Mouse (Mus musculus) retina, postnatal 7 days (tissue): ENCODE measurements around the gene Sult3a1.
"Not testable (repeated sequence)": the region's sequence is repeated elsewhere in the genome, so short reads cannot be mapped to it uniquely, and the experiment has no call there.

Source experiments
- DNase-seq: peaks from one replicate; pipeline ENCODE4 v3.0.0-alpha.2; 2012; ENCODE audit warnings: low read depth, low spot score

The Sult3a1 gene

GRCm38 (mm10) chr10:33857421-33857820 is at the start of gene Sult3a1:
Sult3a1 (plus strand) TSS chr10:33857721.
- no peak for DNase-seq

GRCm38 (mm10) chr10:33811807-33812206 is 45.7 kb upstream of the Sult3a1 start:
- DNase-seq = no peak

GRCm38 (mm10) chr10:33814266-33814665 is 43.3 kb upstream of the Sult3a1 start:
- no peak for DNase-seq

GRCm38 (mm10) chr10:33816923-33817322 is 40.6 kb upstream of the Sult3a1 start:
- DNase-seq = no peak

DNA sequence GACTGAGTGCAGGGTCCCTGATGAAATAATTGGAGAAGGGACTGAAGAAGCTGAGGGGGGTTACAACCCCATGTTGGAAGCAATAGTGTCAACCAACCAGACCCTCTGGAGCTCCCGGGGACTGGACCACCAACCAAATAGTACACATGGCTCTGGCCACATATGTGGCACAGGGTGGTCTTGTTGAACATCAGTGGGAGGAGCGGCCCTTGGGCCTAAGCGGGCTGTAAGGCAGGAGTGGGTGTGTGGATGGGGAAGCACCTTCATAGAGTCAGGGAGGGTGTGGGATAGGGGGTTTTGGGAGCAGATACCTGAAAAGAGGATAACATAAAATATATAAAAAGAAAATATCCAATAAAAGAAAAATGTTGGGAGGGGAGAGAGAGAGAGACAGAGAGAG is 36.6 kb upstream of the Sult3a1 start:
- no peak for DNase-seq

DNA sequence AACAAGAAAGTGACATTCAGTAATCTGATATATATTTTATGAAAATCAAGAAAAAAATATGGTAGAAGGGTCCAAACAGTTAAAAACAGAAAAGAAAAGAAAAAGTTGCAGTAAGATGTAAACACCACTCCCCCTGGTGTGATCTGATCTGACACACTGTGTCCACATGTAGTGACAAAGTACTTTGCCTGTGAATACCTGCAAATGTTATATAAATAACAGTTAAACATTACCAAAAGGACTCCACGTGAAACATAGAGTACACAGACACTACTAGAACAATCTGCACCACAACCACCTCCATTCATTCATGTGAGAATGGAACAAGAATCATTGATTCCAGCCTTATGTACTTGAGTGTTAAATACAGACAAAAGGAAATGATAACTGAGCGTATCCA is 8.5 kb downstream of the Sult3a1 start:
- no peak for DNase-seq

GRCm38 (mm10) chr10:33870441-33870840 is 12.9 kb downstream of the Sult3a1 start:
- DNase-seq = no peak

- DNase-seq = no peak
Observed at GRCm38 (mm10) chr10:33872672-33873398, 15.3 kb downstream of the Sult3a1 start.

DNA sequence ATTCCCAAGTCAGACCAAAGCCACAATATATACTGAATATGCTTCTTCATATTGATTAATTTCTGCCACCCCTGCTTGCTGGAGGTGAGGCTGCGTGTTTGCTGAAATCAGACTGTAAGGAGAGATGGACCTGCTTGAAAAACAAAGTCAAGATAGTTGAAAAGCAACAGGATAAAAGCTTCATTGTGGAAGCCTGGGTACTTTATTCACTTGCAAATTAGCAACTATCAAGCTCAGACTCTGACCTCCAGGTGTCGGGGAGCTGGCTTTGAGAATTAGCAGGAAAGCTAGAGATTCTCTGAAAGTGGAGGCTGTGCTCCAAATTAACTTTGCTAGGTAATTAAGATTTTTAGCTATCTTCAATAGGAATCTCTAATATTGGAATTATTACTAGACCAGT is 24.9 kb downstream of the Sult3a1 start:
- not testable (repeated sequence) for DNase-seq

DNA sequence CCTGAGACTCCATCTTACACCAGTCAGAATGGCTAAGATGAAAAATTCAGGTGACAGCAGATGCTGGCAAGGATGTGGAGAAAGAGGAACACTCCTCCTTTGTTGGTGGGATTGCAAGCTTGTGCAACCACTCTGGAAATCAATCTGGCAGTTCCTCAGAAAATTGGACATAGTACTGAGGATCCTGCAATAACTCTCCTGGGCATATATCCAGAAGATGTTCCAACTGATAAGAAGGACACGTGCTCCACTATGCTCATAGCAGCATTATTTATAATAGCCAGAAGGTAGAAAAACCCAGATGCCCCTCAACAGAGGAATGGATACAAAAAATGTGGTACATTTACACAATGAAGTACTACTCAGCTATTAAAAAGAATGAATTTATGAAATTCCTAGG is 44.0 kb downstream of the Sult3a1 start:
- not testable (repeated sequence) for DNase-seq

DNA sequence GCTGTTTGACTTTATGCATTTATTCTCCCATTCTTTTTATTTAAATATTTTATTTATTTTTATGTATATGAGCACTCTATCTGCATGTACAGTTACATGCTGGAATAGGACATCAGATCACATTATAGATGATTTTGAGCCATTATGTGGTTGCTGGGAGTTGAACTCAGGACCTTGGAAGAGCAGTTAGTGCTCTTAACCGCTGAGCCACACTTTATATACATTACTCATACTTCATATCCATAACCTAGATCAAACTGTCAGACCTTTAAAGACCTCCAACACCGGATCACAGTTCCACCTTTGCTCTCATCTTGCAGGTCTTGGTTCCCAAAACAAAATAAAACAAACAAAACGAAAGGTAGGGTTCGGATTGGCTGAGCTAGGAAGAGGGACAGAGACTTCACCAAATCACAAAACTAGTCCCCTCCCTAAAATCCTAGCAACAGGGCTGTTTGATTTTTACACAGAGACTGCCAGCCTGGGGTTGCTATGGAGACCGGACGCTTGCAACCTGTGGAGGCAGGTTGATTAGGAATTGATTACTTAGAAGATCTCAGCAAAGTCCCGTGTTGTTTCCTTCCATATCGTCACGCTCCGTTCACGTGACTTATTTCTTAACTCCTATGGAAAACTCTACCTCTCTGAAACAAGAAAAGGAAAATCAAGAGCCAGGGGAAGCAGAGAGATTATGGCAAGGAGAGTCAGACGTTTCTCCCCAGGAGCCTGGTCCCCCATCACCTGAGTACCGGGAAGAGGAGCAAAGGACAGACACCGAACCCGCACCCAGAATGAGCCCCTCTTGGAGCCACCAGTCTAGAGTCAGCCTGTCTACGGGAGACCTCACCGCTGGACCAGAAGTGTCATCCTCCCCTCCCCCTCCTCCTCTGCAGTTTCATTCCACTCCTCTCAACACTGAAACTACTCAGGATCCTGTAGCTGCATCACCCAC is 47.3 kb downstream of the Sult3a1 start, which contains the start of gene Rsph4a:
Gene Rsph4a (plus strand): TSS at position 582 of the 952 bp plus-strand sequence.
- peak; percentile 23 for DNase-seq

GRCm38 (mm10) chr10:33905489-33905888 is 48.0 kb downstream of the Sult3a1 start:
- no peak for DNase-seq
